Mouse (Mus musculus): Measurements from ENCODE around the gene Stag1. TPM values are rescaled to one million over a fixed set of nuclear protein-coding genes. Genes with fewer than 3 reads are reported as not detected.
"Not testable (repeated sequence)": the region's sequence is repeated elsewhere in the genome, so short reads cannot be mapped to it uniquely, and the experiment has no call there.

Stag1 gene
- polyA plus RNA-seq, 1 experiment from 2014 or later: 40.9 TPM

DNA sequence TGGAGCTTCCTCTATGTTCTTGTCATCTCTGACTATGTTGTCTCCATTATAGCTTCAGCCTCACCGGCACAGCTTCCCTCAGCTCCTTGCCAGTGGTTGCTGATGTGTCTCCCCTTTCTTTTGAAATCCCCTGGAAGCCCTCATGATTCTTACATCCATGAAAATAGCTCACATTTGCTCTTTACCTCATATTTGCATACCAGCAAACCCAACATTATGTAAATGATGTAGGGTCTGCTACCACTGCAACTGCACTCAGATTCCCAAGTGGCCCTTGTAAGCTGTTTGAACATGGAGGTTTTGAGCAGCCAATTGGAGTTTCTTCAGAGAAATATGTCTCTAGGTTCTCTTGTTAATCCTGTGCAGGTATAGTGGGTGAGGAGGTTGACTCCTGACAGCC, 110.0 kb downstream of the Stag1 start:
- Histone ChIP-seq H3K4me1 (no peaks in the 10 kb centered on the region), H3K27ac (no peak overlapping the region), H3K36me3 (no peaks in the 10 kb centered on the region), H3K4me2 (no peak overlapping the region), H3K9ac (no peak overlapping the region), H3K27me3 (replicated peaks) (no peaks in the 10 kb centered on the region), H3K4me3 (replicated peaks) (no peak overlapping the region), H3K9me3 (no peaks in the 10 kb centered on the region)
- WGBS: 95% methylated on average over 1 of the region's 1 CpGs
- ATAC-seq (ENCODE audit: insufficient read depth, low FRiP score, low read depth): no peak

DNA sequence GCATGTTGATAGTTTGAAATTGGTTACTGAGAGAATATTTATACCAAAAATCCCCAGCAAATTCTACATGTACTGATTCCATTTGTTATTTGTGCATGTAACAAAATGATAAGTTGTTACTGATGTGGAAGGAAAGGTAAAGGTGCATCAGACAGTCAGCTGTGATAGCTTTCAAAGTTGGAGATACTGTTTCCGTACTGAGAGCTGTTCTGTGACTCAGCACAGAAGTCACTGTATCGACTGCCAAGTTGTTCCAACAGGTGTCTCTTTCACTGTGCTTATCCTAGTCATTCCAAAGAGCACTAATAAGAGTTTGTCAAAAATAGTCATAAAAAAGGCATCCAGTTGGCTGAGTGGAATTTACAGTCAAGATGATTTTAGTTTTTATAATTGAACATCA, 114.1 kb downstream of the Stag1 start:
- Histone ChIP-seq H3K4me1 (no peaks in the 10 kb centered on the region), H3K4me3 (replicated peaks) (no peak overlapping the region), H3K36me3 (no peaks in the 10 kb centered on the region), H3K4me2 (no peak overlapping the region), H3K27me3 (replicated peaks) (no peaks in the 10 kb centered on the region), H3K9ac (no peak overlapping the region), H3K9me3 (no peaks in the 10 kb centered on the region), H3K27ac (no peak overlapping the region)
- WGBS: 61% methylated on average over 2 of the region's 2 CpGs
- ATAC-seq (ENCODE audit: insufficient read depth, low FRiP score, low read depth): no peak

DNA sequence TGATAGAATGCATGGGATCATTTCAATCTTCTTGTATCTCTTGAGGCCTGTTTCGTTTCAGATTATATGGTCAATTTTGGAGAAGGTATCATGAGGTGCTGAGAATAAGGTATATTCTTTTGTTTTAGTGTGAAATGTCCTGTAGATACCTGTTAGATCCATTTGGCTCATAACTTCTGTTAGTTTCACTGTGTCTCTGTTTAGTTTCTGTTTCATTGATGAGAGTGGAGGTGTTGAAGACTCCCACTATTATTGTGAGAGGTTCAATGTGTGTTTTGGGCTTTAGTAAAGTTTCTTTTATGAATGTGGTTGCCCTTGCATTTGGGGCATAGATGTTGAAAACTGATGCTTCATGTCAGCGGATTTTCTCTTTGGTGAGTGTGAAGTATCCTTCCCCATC, 127.2 kb downstream of the Stag1 start:
- not testable (repeated sequence) for H3K4me2 ChIP-seq; H3K27me3 ChIP-seq (replicated peaks); ATAC-seq (ENCODE audit: insufficient read depth, low FRiP score, low read depth); H3K36me3 ChIP-seq; H3K4me3 ChIP-seq (replicated peaks); H3K9ac ChIP-seq; H3K27ac ChIP-seq; H3K9me3 ChIP-seq; H3K4me1 ChIP-seq
- 97% methylated on average over 2 of the region's 2 CpGs for WGBS

DNA sequence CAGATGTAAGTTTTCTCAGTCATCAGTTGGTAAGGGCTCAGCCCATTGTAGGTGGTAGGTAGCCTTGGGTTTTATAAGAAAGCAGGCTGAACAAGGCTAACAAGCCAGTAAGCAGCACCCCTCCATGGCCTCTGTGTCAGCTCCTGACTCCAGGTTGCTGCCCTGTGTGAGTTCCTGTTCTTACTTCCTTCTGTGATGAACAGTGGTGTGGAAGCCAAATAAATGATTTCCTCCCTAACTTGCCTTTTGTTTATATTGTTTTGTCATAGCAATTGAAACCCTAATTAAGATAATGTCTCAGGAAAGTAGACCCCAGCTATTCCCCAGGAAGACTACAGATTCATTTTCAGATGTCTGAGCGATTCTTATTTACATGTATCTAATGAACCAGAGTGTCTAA, 134.2 kb downstream of the Stag1 start:
- no peaks in the 10 kb centered on the region for H3K27me3 ChIP-seq (replicated peaks)
- ATAC-seq (ENCODE audit: insufficient read depth, low FRiP score, low read depth): no peak
- 0 out of 2 replicates have a peak, but pooled peaks cover 5% of the 10 kb centered on the region for H3K4me1 ChIP-seq
- no peaks in the 10 kb centered on the region for H3K9me3 ChIP-seq
- no peak overlapping the region for H3K9ac ChIP-seq
- WGBS: 91% methylated on average over 1 of the region's 1 CpGs
- H3K27ac ChIP-seq: no peak overlapping the region
- H3K36me3 ChIP-seq: no peaks in the 10 kb centered on the region
- H3K4me3 ChIP-seq (replicated peaks): no peak overlapping the region
- H3K4me2 ChIP-seq: no peak overlapping the region

DNA sequence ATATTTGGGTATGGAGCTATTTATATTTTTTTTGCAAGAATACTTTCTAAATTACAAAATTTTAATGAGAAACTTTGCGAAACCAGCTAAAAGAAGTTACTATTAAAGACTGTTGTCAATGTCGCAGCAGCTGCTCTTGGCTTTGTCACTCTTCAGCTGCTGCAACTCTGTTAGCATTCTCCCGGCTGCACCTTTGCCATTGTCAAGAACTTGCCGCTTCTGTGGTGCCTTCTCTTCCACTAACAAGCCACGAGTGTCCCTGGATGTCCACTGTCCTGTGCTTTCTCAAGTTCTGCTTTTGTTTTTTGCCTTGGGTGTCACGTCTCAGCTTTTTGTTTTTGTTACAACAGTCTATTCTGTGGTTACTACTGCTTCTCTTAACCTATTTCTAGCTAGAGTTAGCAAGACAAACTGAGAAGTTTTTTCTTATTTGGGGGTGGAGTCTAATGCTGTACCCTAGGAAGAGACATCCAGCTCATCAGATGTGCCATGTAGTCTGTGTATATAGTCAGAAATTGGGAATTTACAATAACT, 136.4 kb downstream of the Stag1 start:
- ATAC-seq (ENCODE audit: insufficient read depth, low FRiP score, low read depth): no peak

DNA sequence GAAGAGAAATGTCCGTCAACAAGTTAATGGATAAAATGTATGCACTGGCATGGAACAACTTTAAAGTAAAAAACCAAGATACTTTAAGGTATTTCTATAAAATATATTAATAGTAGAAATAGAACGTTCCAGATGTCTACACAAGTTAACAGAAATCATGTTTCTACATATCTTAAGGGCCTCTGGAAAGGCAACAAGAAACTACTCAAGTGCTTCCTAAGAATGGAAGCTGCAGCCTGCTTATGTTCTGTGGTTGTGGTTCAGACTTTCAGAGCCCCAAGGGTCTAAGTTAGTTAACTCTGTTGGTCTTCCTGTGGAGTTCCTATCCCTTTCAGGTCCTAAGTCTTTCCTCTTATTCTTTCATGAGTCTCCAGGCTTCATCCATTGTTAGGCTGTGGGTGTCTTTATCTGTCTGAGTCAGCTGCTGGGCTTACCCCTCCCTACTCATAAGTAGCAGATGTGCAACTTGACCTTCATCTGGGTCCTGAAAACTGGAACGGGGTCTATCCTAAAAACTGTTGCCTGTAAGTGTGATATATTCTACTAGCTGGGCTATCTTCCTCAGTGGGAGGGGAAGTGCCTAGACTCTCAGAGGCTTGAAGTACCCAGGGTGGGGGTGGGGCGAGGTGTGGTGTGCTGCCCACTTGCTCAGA, 138.5 kb downstream of the Stag1 start:
- no peaks in the 10 kb centered on the region for H3K27me3 ChIP-seq (replicated peaks)
- WGBS: 75% methylated on average over 4 of the region's 4 CpGs
- H3K27ac ChIP-seq: no peak overlapping the region
- ATAC-seq (ENCODE audit: insufficient read depth, low FRiP score, low read depth): peak; percentile 35; the same call in 1 of the 2 replicates
- H3K4me3 ChIP-seq (replicated peaks): no peak overlapping the region
- H3K36me3 ChIP-seq: no peaks in the 10 kb centered on the region
- H3K9ac ChIP-seq: no peak overlapping the region
- 0 out of 2 replicates have a peak, but pooled peaks cover 5% of the 10 kb centered on the region for H3K4me1 ChIP-seq
- no peak overlapping the region for H3K4me2 ChIP-seq
- H3K9me3 ChIP-seq: no peaks in the 10 kb centered on the region

More for the DNA sequence above, 136.4 kb downstream of the Stag1 start:
- Histone ChIP-seq H3K36me3 (no peaks in the 10 kb centered on the region), H3K4me1 (0 out of 2 replicates have a peak, but pooled peaks cover 5% of the 10 kb centered on the region), H3K4me3 (replicated peaks) (no peak overlapping the region), H3K9me3 (no peaks in the 10 kb centered on the region), H3K27me3 (replicated peaks) (no peaks in the 10 kb centered on the region), H3K9ac (no peak overlapping the region), H3K4me2 (no peak overlapping the region), H3K27ac (no peak overlapping the region)
- WGBS: 80% methylated on average over 6 of the region's 6 CpGs

DNA sequence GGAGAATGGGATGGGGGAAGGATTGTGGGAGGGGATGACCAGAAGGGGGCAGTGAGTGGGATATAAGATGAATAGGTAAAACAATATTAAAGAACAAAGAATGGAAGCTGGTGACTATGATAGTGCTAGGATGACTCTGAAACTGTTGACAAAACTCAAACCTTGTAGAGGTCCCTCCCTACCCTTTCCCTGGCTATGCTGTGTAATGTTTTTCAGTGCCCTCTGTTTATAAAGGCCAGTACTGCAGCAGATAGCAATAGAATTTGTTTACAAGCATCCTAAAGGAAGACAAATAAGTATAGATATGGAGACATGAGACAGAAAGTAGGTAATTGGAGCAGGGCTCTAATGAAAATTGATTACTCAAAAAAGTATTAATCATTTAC, 139.0 kb downstream of the Stag1 start:
- Histone ChIP-seq H3K36me3 (no peaks in the 10 kb centered on the region), H3K4me1 (0 out of 2 replicates have a peak, but pooled peaks cover 5% of the 10 kb centered on the region), H3K9me3 (no peaks in the 10 kb centered on the region), H3K27ac (no peak overlapping the region), H3K9ac (no peak overlapping the region), H3K4me2 (no peak overlapping the region), H3K27me3 (replicated peaks) (no peaks in the 10 kb centered on the region), H3K4me3 (replicated peaks) (no peak overlapping the region)
- no peak for ATAC-seq (ENCODE audit: insufficient read depth, low FRiP score, low read depth)

DNA sequence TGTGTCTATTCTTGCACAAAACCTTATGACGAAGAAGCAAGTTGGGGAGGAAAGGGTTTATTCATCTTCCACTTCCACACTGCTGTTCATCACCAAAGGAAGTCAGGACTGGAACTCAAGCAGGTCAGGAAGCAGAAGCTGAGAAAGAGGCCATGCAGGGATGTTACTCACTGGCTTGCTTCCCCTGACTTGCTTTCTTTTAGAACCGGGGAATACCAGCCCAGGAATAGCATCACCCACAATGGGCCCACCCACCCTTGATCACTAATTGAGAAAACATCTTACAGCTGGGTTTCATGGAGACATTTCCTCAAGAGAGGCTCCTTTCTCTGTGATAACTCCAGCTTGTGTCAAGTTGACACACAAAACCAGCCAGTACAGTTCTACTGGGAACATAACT, 179.6 kb downstream of the Stag1 start:
- not testable (repeated sequence) for H3K36me3 ChIP-seq; H3K4me2 ChIP-seq; H3K4me1 ChIP-seq; H3K27me3 ChIP-seq (replicated peaks); H3K9me3 ChIP-seq; ATAC-seq (ENCODE audit: insufficient read depth, low FRiP score, low read depth); H3K27ac ChIP-seq; H3K9ac ChIP-seq; H3K4me3 ChIP-seq (replicated peaks)
- WGBS: 84% methylated on average over 2 of the region's 2 CpGs

DNA sequence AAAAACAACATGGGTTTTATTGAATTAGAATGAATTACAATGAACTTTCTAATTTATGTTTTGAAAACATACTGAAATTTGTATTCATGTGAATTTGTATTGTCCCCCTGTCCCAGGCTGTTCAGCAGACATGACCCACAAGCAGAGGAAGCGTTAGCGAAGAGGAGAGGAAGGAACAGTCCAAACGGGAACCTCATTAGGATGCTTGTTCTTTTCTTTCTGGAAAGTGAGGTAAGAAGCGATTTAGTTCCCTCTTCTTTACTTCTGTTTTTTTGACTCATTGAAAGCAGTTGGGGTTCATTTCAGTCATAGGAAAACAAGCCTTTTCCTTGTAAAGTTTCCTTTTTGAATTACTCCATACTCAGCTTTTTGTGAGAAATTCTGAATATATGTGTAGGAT, 268.4 kb downstream of the Stag1 start:
- Histone ChIP-seq H3K4me1 (no peaks in the 10 kb centered on the region), H3K36me3 (no peaks in the 10 kb centered on the region), H3K4me3 (replicated peaks) (no peak overlapping the region), H3K27me3 (replicated peaks) (no peaks in the 10 kb centered on the region), H3K27ac (no peak overlapping the region), H3K9me3 (no peaks in the 10 kb centered on the region), H3K4me2 (no peak overlapping the region), H3K9ac (no peak overlapping the region)
- ATAC-seq (ENCODE audit: insufficient read depth, low FRiP score, low read depth): no peak
- 81% methylated on average over 4 of the region's 4 CpGs for WGBS

DNA sequence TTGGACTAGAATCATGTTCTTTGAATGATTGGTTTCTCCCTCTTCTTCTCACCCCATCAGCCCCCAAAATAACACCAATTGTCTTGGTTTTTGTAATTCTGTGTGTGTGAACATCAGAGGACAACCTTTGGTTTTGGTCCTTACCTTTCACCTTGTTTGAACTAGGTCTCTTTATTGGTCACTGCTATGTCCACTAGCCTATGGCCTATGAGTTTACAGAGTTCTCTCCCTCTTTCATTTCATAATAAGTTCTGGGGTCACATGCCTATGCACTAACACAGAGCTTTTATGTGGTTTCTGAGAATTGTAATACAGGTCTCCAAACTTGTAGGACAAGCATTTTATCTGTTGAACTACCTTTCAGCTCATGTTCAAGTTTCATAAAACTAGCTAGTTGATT, 272.0 kb downstream of the Stag1 start:
- no peak for ATAC-seq (ENCODE audit: insufficient read depth, low FRiP score, low read depth)
- H3K4me2 ChIP-seq: no peak overlapping the region
- H3K4me1 ChIP-seq: no peaks in the 10 kb centered on the region
- H3K9me3 ChIP-seq: no peaks in the 10 kb centered on the region
- no peak overlapping the region for H3K4me3 ChIP-seq (replicated peaks)
- H3K27ac ChIP-seq: no peak overlapping the region
- H3K27me3 ChIP-seq (replicated peaks): no peaks in the 10 kb centered on the region
- no peaks in the 10 kb centered on the region for H3K36me3 ChIP-seq
- no peak overlapping the region for H3K9ac ChIP-seq

DNA sequence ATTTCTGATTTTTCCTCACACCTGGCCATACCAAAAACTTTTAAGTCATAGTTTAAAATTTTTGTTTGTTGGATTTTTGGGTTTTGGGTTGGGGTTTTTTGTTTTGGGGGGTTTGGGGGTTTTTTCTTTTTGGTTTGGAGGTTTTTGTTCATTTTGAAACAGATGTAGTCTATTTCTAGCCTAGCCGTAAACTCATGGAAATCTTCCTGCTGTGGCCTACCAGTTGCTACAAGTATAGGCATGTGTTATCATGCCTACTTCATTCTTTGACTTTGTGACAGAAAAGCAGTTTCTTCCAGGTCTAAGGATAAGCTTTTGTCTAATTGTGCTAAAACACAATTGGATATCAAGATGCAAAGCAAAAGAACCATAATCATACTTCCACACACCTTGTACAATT, 298.5 kb downstream of the Stag1 start:
- H3K9me3 ChIP-seq: no peaks in the 10 kb centered on the region
- no peak overlapping the region for H3K27ac ChIP-seq
- no peak overlapping the region for H3K9ac ChIP-seq
- H3K4me2 ChIP-seq: no peak overlapping the region
- ATAC-seq (ENCODE audit: insufficient read depth, low FRiP score, low read depth): no peak
- 94% methylated on average over 1 of the region's 1 CpGs for WGBS
- H3K36me3 ChIP-seq: peaks cover 4% of the 10 kb centered on the region; the same call in 1 of the 2 replicates
- H3K4me3 ChIP-seq (replicated peaks): no peak overlapping the region
- H3K27me3 ChIP-seq (replicated peaks): no peaks in the 10 kb centered on the region
- no peaks in the 10 kb centered on the region for H3K4me1 ChIP-seq

DNA sequence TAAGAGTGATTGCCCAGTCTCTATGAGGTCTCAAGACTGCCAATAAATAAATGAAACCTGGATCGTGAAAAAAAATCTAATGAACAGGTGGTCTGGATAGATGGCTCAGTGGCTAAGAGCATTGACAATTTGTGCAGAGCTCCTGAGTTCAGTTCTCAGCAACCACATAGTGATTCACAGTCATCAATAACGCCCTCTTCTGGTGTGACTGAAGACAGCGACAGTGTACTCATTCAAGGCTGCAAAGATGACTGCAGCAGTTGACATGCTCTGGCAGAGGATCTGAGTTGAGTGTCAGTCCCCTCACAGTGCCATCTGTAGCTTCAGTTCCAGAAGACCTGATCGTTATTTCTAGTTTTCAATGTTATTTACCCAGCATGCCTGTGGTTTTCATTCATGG, 300.4 kb downstream of the Stag1 start:
- no peak overlapping the region for H3K4me3 ChIP-seq (replicated peaks)
- H3K4me1 ChIP-seq: no peaks in the 10 kb centered on the region
- H3K36me3 ChIP-seq: peaks cover 4% of the 10 kb centered on the region; the same call in 1 of the 2 replicates
- H3K4me2 ChIP-seq: no peak overlapping the region
- no peak for ATAC-seq (ENCODE audit: insufficient read depth, low FRiP score, low read depth)
- H3K27me3 ChIP-seq (replicated peaks): no peaks in the 10 kb centered on the region
- no peaks in the 10 kb centered on the region for H3K9me3 ChIP-seq
- WGBS: 83% methylated on average over 4 of the region's 4 CpGs
- H3K9ac ChIP-seq: no peak overlapping the region
- H3K27ac ChIP-seq: no peak overlapping the region

DNA sequence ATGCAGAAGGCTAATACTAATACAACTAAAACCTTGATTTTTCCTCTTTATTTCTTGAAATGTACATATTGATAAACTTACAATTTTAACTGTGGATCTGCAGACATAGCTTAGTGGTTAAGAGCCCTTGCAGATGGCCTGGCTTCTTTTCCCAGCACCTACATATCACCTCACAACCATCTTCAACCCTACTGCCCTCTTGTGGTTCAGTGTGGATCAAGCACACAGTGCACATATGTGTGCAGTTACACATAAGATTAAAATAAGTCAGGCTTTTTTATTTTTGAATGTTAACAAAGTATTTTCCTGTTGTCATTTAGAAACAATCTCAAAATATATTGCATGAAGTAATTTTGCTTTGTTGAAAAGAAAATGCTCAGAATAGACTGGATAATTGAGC, 312.8 kb downstream of the Stag1 start:
- no peak overlapping the region for H3K27ac ChIP-seq
- no peak for ATAC-seq (ENCODE audit: insufficient read depth, low FRiP score, low read depth)
- no peaks in the 10 kb centered on the region for H3K9me3 ChIP-seq
- H3K27me3 ChIP-seq (replicated peaks): no peaks in the 10 kb centered on the region
- H3K36me3 ChIP-seq: peaks cover 7% of the 10 kb centered on the region; the same call in 1 of the 2 replicates
- no peak overlapping the region for H3K4me2 ChIP-seq
- H3K4me1 ChIP-seq: no peaks in the 10 kb centered on the region
- H3K9ac ChIP-seq: no peak overlapping the region
- H3K4me3 ChIP-seq (replicated peaks): no peak overlapping the region

All from stomach, embryonic 15.5 days (tissue).